Mouse (Mus musculus): ENCODE data around the gene Rps24. TPM values are rescaled to one million over a fixed set of nuclear protein-coding genes. Genes with fewer than 3 reads are reported as not detected.

The Rps24 gene
- total RNA-seq, 1 experiment, result 2,661 TPM

DNA sequence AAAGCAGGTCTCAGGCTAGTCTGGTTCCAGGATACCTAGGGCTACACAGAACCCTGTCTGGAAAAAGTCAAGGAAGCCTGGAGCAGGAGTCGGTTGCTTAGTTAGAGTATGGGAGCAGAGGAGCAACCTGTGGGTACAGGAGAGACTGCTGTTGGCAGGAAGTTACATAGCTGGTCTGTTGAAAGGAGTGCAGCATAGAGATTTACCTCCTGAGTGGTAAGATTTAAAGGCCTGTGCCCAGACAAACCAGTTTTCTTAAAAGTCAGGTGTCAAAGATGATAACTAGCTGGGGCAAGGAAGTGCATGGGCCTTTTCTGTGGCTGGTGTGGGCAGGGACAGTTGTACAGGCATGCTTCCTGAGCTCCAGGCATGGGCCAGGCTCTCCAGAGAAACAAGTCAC is 10.5 kb downstream of the Rps24 start:
- no peak for DNase-seq (ENCODE audit: low read depth, low spot score)
- no peak overlapping the region for H3K4me3 ChIP-seq (ENCODE audit: insufficient read depth in 1 of 2, low read depth in 1 of 2, low read length in 2 of 2, poor library complexity in 1 of 2, severe bottlenecking in 1 of 2)
- H3K36me3 ChIP-seq (ENCODE audit: control insufficient read depth, insufficient read depth, low read length, poor library complexity, severe bottlenecking), result peaks cover 63% of the 10 kb centered on the region
- no peak overlapping the region; the same call in 1 of the 2 replicates for H3K27ac ChIP-seq (ENCODE audit: insufficient read depth, low read depth, low read length, poor library complexity, severe bottlenecking)
- H3K4me1 ChIP-seq (ENCODE audit: control insufficient read depth in 2 of 2, insufficient read depth in 2 of 2, low read length in 2 of 2, poor library complexity in 1 of 2), result peaks cover 0 to 5% of the 10 kb centered on the region in 2 experiments; a peak in 2 of 4 replicates
- in situ Hi-C loops (cut with MboI; ENCODE audit: low sequenced_read_pairs in 2 of 2, unreplicated experiment in 2 of 2), result no loop called here
- TF ChIP-seq CHD2 (IDR thresholded peaks at IDR 0.05; ENCODE audit: low read depth, low read length) (0 out of 2 replicates have a peak, but pooled peaks have one; percentile 17), ZNF384 (IDR thresholded peaks at IDR 0.05; ENCODE audit: low read depth, low read length) (peak; percentile 80), HCFC1 (IDR thresholded peaks at IDR 0.05; ENCODE audit: borderline replicate concordance, insufficient read depth, low read length) (no peak)
- no peak overlapping the region; the same call in 1 of the 2 replicates for H3K9ac ChIP-seq (ENCODE audit: insufficient read depth, low read depth, low read length, poor library complexity, severe bottlenecking)
- H3K9me3 ChIP-seq (ENCODE audit: control insufficient read depth, insufficient read depth, low read depth, low read length), result no peaks in the 10 kb centered on the region

DNA sequence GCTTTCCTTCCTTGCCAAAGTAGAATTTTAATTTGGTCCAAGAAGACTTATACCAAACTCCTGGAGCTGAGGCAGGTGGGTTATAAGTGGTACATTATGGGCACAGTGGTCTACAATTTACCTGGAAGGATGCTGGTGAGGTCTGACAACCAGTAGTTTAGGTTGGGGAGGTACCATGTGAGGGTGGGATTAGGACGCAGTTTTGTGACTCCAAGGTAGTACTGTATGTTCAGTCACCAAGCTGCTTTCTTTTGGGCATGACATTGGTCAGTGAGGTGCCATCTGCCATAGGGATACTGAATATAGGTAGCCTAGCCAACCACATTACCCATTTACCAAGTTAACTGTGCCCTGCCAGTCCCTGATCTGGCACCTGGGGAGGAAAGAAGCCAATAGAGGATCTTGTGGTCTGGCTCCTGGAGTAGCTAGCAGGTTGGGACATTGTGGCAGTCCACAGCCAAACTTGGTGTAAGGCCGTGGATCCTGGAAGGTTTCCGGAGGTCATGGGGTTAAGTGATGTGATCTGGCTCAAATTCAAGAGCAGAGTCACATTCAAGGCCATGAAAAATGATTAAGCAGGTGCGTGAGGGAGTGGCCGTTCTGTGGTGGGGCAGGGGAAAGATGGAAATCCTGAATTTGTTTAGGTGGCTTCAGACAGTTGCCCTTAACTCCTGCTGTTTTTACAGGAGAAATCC is 11.8 kb downstream of the Rps24 start:
- H3K4me1 ChIP-seq (ENCODE audit: control insufficient read depth in 2 of 2, insufficient read depth in 2 of 2, low read length in 2 of 2, poor library complexity in 1 of 2), result peaks cover 0 to 5% of the 10 kb centered on the region in 2 experiments; a peak in 2 of 4 replicates
- TF ChIP-seq MAFK (IDR thresholded peaks at IDR 0.05; ENCODE audit: insufficient read depth, low read depth, low read length) (no peak), ZC3H11A (IDR thresholded peaks at IDR 0.05; ENCODE audit: borderline replicate concordance, low read depth, low read length) (no peak), CHD2 (IDR thresholded peaks at IDR 0.05; ENCODE audit: low read depth, low read length) (no peak), HCFC1 (IDR thresholded peaks at IDR 0.05; ENCODE audit: borderline replicate concordance, insufficient read depth, low read length) (no peak), ZNF384 (IDR thresholded peaks at IDR 0.05; ENCODE audit: low read depth, low read length) (no peak)
- in situ Hi-C loops (cut with MboI; ENCODE audit: low sequenced_read_pairs in 2 of 2, unreplicated experiment in 2 of 2), result no loop called here
- no peak for DNase-seq (ENCODE audit: low read depth, low spot score)
- no peak overlapping the region for H3K9ac ChIP-seq (ENCODE audit: insufficient read depth, low read depth, low read length, poor library complexity, severe bottlenecking)
- peak overlapping the region; percentile 16; the same call in 1 of the 2 replicates for H3K27ac ChIP-seq (ENCODE audit: insufficient read depth, low read depth, low read length, poor library complexity, severe bottlenecking)
- peaks cover 50% of the 10 kb centered on the region for H3K36me3 ChIP-seq (ENCODE audit: control insufficient read depth, insufficient read depth, low read length, poor library complexity, severe bottlenecking)
- no peak overlapping the region for H3K4me3 ChIP-seq (ENCODE audit: insufficient read depth in 1 of 2, low read depth in 1 of 2, low read length in 2 of 2, poor library complexity in 1 of 2, severe bottlenecking in 1 of 2)
- no peaks in the 10 kb centered on the region for H3K9me3 ChIP-seq (ENCODE audit: control insufficient read depth, insufficient read depth, low read depth, low read length)

DNA sequence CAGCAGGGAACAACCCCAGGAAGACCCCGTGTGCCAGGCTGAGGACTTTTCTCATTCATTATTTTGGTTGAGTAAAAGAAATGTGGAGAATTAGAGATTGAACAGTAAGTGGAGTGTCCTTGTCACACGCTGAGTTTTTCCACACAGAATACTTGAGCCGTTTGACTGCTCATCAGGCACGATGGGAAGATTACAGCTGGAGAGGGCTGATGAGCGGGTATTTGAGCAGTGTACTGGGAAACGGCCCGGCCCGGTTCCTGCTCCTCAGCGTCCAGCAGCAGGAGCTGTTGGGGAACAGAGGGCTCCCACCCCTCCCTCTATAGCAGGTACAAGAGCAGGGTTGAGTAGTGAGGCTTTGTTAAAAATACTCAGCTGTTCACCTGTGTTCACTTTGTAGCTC is 12.6 kb downstream of the Rps24 start:
- peak overlapping the region; percentile 16; the same call in 1 of the 2 replicates for H3K27ac ChIP-seq (ENCODE audit: insufficient read depth, low read depth, low read length, poor library complexity, severe bottlenecking)
- H3K9ac ChIP-seq (ENCODE audit: insufficient read depth, low read depth, low read length, poor library complexity, severe bottlenecking), result peak overlapping the region; percentile 25; the same call in 1 of the 2 replicates
- H3K4me1 ChIP-seq (ENCODE audit: control insufficient read depth in 2 of 2, insufficient read depth in 2 of 2, low read length in 2 of 2, poor library complexity in 1 of 2), result peaks cover 0 to 5% of the 10 kb centered on the region in 2 experiments; a peak in 2 of 4 replicates
- no peaks in the 10 kb centered on the region for H3K9me3 ChIP-seq (ENCODE audit: control insufficient read depth, insufficient read depth, low read depth, low read length)
- TF ChIP-seq CHD2 (IDR thresholded peaks at IDR 0.05; ENCODE audit: low read depth, low read length) (no peak; the same call in 1 of the 2 replicates), ZC3H11A (IDR thresholded peaks at IDR 0.05; ENCODE audit: borderline replicate concordance, low read depth, low read length) (no peak), ZNF384 (IDR thresholded peaks at IDR 0.05; ENCODE audit: low read depth, low read length) (no peak), MAFK (IDR thresholded peaks at IDR 0.05; ENCODE audit: insufficient read depth, low read depth, low read length) (no peak), HCFC1 (IDR thresholded peaks at IDR 0.05; ENCODE audit: borderline replicate concordance, insufficient read depth, low read length) (no peak)
- H3K36me3 ChIP-seq (ENCODE audit: control insufficient read depth, insufficient read depth, low read length, poor library complexity, severe bottlenecking), result peaks cover 43% of the 10 kb centered on the region
- in situ Hi-C loops (cut with MboI; ENCODE audit: low sequenced_read_pairs in 2 of 2, unreplicated experiment in 2 of 2), result no loop called here
- DNase-seq (ENCODE audit: low read depth, low spot score), result no peak
- H3K4me3 ChIP-seq (ENCODE audit: insufficient read depth in 1 of 2, low read depth in 1 of 2, low read length in 2 of 2, poor library complexity in 1 of 2, severe bottlenecking in 1 of 2), result no peak overlapping the region

DNA sequence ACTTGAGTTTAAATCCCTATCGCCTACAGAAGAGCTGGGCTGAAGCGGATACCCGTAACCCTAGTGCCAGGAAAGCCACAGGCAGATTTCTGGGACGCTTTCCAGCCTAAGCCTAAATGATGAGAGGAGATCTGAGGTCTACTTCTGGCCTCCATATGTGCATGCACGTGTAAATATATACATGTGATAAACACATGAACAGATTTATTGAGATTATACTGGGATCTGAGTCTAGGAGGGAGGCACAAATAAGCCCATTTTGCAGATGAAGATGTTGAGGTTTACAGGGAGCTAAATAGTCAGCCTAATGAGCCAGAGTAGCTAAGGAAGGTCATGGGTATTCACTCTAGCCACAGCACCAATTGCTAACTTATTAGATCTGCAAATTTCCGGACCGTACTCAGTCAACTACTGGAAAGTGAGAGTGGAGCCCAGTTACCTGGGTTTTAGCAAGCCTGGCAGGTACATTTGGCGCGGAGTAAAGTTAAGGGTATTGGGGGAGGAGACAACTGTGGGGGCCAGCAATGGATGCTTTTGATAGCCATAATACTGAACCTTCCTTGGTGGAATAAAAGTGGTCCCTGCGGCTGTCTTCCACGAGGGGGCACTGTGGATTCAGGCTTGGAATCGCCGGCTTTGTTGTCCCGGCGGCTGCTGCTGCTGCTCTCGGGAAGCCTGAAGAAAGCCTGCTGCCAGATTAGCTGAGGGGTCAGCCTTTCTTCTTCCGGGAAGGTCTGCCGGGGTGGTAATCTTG is 13.3 kb downstream of the Rps24 start:
- TF ChIP-seq MAFK (IDR thresholded peaks at IDR 0.05; ENCODE audit: insufficient read depth, low read depth, low read length), result no peak
- TF ChIP-seq CHD2 (IDR thresholded peaks at IDR 0.05; ENCODE audit: low read depth, low read length), result peak; percentile 54; the same call in 1 of the 2 replicates
- TF ChIP-seq HCFC1 (IDR thresholded peaks at IDR 0.05; ENCODE audit: borderline replicate concordance, insufficient read depth, low read length), result peak; percentile 33; the same call in 1 of the 2 replicates
- no peak for TF ChIP-seq ZNF384 (IDR thresholded peaks at IDR 0.05; ENCODE audit: low read depth, low read length)
- no peak for TF ChIP-seq ZC3H11A (IDR thresholded peaks at IDR 0.05; ENCODE audit: borderline replicate concordance, low read depth, low read length)
- Histone ChIP-seq H3K36me3 (ENCODE audit: control insufficient read depth, insufficient read depth, low read length, poor library complexity, severe bottlenecking) (peaks cover 36% of the 10 kb centered on the region), H3K4me3 (ENCODE audit: insufficient read depth in 1 of 2, low read depth in 1 of 2, low read length in 2 of 2, poor library complexity in 1 of 2, severe bottlenecking in 1 of 2) (no peak overlapping the region), H3K27ac (ENCODE audit: insufficient read depth, low read depth, low read length, poor library complexity, severe bottlenecking) (no peak overlapping the region; the same call in 1 of the 2 replicates), H3K9me3 (ENCODE audit: control insufficient read depth, insufficient read depth, low read depth, low read length) (no peaks in the 10 kb centered on the region), H3K9ac (ENCODE audit: insufficient read depth, low read depth, low read length, poor library complexity, severe bottlenecking) (peak overlapping the region; percentile 29; the same call in 1 of the 2 replicates), H3K4me1 (ENCODE audit: control insufficient read depth in 2 of 2, insufficient read depth in 2 of 2, low read length in 2 of 2, poor library complexity in 1 of 2) (peaks cover 0 to 3% of the 10 kb centered on the region in 2 experiments; a peak in 2 of 4 replicates)
- in situ Hi-C loops (cut with MboI; ENCODE audit: low sequenced_read_pairs in 2 of 2, unreplicated experiment in 2 of 2), result loop anchor here in 1 of 2 experiments (25.0 kb wide), 2 partner anchors 437 to 1062 kb away; no protein-coding TSS in a partner anchor
- peak; percentile 85 for DNase-seq (ENCODE audit: low read depth, low spot score)
